Mouse (Mus musculus): ENCODE measurements around the gene Gm21173. TPM values are rescaled to one million over a fixed set of nuclear protein-coding genes. Genes with fewer than 3 reads are reported as not detected.

Gene Gm21173
- not detected for polyA plus RNA-seq (2012; fragmentation: generic; extraction: Trizol)

GRCm38 (mm10) chrY:76761300-76761699 is at the start of gene Gm21173:
Gene Gm21173 (plus strand): TSS chrY:76761600.

Measured in C3H10T1/2 (cell line).